Mouse (Mus musculus): ENCODE measurements around the gene Fxyd6. TPM values are rescaled to one million over a fixed set of nuclear protein-coding genes. Genes with fewer than 3 reads are reported as not detected.

The Fxyd6 gene
- polyA plus RNA-seq, 1 experiment from 2014 or later: 559 TPM

DNA sequence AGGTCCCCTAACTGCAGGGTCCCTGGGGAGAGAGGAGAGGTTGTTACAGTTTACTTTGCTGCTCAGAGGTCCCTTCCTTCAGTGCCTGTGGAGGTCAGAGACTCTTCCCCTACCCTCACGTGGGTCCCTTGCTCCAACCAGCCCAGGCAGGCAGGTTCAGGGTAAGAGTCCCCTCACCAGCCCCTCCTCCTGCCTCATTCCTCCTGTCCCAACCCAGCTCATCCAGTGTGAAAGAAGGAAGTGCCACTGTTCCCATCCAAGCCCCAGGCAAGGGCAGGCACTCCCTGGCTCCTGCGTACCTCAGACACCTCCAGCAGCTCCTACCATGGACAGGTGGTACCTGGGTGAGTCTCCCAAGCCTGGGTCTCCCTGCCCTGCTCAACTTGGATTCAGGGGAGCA is 33.0 kb downstream of the Fxyd6 start:
- 58% methylated on average over 2 of the region's 2 CpGs for WGBS
- H3K9me3 ChIP-seq (ENCODE audit: control insufficient read depth, low read length): no peaks in the 10 kb centered on the region
- 0 out of 2 replicates have a peak, but pooled peaks cover under 1% of the 10 kb centered on the region for H3K4me1 ChIP-seq (replicated peaks; ENCODE audit: control insufficient read depth, insufficient read depth, low read length)
- no peak overlapping the region for H3K4me3 ChIP-seq (replicated peaks; ENCODE audit: low read length)
- H3K27me3 ChIP-seq (replicated peaks; ENCODE audit: control insufficient read depth, insufficient read depth, low read length): no peaks in the 10 kb centered on the region
- H3K4me2 ChIP-seq (ENCODE audit: low read length): no peak overlapping the region
- no peaks in the 10 kb centered on the region for H3K36me3 ChIP-seq (ENCODE audit: control insufficient read depth, insufficient read depth)
- no peak overlapping the region for H3K27ac ChIP-seq (ENCODE audit: low read length)
- no peak for ATAC-seq
- no peak overlapping the region for H3K9ac ChIP-seq (replicated peaks; ENCODE audit: low read depth, low read length)

DNA sequence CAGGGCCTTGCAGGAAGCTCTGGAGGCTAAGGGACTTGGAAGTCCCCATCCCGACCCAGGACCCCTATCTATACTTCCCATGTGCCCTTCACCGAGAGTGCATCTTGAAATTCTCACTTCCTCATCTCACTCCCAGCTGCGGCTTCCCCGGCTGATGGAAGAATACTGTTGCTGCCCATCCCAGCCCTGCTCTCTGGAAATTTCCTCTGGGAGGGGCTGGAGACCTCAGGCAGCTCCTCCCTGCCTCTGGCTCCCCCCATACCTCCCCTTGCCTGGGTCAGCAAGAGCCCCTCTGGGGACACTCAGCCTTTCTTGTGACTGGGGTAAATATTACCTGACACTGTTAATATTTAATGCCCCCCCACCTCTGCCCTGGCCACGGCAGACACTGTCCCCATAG is 35.7 kb downstream of the Fxyd6 start:
- H3K9ac ChIP-seq (replicated peaks; ENCODE audit: low read depth, low read length): no peak overlapping the region
- H3K4me1 ChIP-seq (replicated peaks; ENCODE audit: control insufficient read depth, insufficient read depth, low read length): 0 out of 2 replicates have a peak, but pooled peaks cover 6% of the 10 kb centered on the region
- no peak overlapping the region for H3K4me2 ChIP-seq (ENCODE audit: low read length)
- ATAC-seq: no peak
- WGBS: 77% methylated on average over 5 of the region's 5 CpGs
- no peak overlapping the region for H3K27ac ChIP-seq (ENCODE audit: low read length)
- no peaks in the 10 kb centered on the region for H3K27me3 ChIP-seq (replicated peaks; ENCODE audit: control insufficient read depth, insufficient read depth, low read length)
- no peaks in the 10 kb centered on the region for H3K9me3 ChIP-seq (ENCODE audit: control insufficient read depth, low read length)
- H3K36me3 ChIP-seq (ENCODE audit: control insufficient read depth, insufficient read depth): no peaks in the 10 kb centered on the region
- H3K4me3 ChIP-seq (replicated peaks; ENCODE audit: low read length): no peak overlapping the region

GRCm38 (mm10) chr9:45406808-45407207 is 36.8 kb downstream of the Fxyd6 start:
- Histone ChIP-seq H3K27ac (ENCODE audit: low read length) (no peak overlapping the region), H3K4me3 (replicated peaks; ENCODE audit: low read length) (no peak overlapping the region), H3K36me3 (ENCODE audit: control insufficient read depth, insufficient read depth) (no peaks in the 10 kb centered on the region), H3K27me3 (replicated peaks; ENCODE audit: control insufficient read depth, insufficient read depth, low read length) (no peaks in the 10 kb centered on the region), H3K4me1 (replicated peaks; ENCODE audit: control insufficient read depth, insufficient read depth, low read length) (peaks cover 6% of the 10 kb centered on the region; the same call in 1 of the 2 replicates), H3K9ac (replicated peaks; ENCODE audit: low read depth, low read length) (no peak overlapping the region), H3K9me3 (ENCODE audit: control insufficient read depth, low read length) (no peaks in the 10 kb centered on the region), H3K4me2 (ENCODE audit: low read length) (no peak overlapping the region)
- WGBS: 72% methylated on average over 3 of the region's 3 CpGs
- ATAC-seq: no peak

DNA sequence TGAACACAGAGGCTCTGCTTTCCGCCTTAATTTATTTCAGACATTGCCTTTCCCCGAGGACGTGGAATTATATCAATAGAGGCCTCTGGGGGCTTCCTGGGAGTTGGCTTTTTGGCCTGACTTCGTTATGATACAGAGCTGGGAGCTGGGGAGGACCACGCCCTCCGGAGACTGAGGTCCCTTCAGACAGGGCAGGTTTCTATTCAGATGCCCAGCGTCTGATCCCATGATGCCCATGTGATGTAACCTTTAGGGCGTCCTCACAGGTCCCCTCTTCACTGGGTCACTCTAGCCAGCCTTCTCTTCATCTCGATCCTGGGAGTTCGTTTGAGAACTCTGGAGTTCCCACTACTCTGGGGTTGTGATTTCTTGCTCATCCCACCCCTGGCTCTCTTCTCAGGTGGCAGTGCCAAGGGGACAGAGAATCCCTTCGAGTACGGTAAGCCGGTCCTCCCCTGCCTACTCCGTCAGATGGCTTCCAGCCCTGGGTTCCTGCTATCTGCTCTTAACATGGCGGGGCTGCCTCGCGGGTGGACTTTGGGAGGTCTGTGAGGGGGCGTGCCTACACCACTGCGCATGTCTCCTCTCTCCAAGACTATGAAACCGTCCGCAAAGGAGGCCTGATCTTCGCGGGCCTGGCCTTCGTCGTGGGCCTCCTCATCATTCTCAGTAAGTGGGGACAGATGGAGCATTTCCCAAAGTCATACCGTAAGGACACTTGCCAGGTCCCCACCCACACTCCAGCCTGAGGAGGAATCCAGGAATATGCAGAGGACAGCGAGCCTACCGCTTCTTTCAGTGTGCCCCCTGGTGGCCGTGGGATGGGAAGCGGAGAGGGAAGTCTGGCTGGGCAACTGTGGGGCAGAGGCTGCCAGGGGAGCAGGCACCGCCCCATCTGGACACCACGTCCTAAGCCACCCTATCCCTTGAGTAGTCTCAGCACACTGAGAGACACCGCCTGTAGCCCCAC is 38.0 kb downstream of the Fxyd6 start:
- Histone ChIP-seq H3K4me1 (replicated peaks; ENCODE audit: control insufficient read depth, insufficient read depth, low read length) (peaks cover 11% of the 10 kb centered on the region; the same call in 1 of the 2 replicates), H3K9me3 (ENCODE audit: control insufficient read depth, low read length) (no peaks in the 10 kb centered on the region), H3K9ac (replicated peaks; ENCODE audit: low read depth, low read length) (no peak overlapping the region; the same call in none of the 2 replicates), H3K36me3 (ENCODE audit: control insufficient read depth, insufficient read depth) (no peaks in the 10 kb centered on the region), H3K27me3 (replicated peaks; ENCODE audit: control insufficient read depth, insufficient read depth, low read length) (no peaks in the 10 kb centered on the region), H3K4me3 (replicated peaks; ENCODE audit: low read length) (peak overlapping the region; percentile 35), H3K27ac (ENCODE audit: low read length) (no peak overlapping the region), H3K4me2 (ENCODE audit: low read length) (peak overlapping the region; percentile 50)
- WGBS: 37% methylated on average over 33 of the region's 33 CpGs
- peak; percentile 66 for ATAC-seq

GRCm38 (mm10) chr9:45410193-45410592 is 40.2 kb downstream of the Fxyd6 start:
- Histone ChIP-seq H3K36me3 (ENCODE audit: control insufficient read depth, insufficient read depth) (no peaks in the 10 kb centered on the region), H3K4me3 (replicated peaks; ENCODE audit: low read length) (no peak overlapping the region), H3K4me2 (ENCODE audit: low read length) (no peak overlapping the region), H3K27ac (ENCODE audit: low read length) (no peak overlapping the region), H3K27me3 (replicated peaks; ENCODE audit: control insufficient read depth, insufficient read depth, low read length) (no peaks in the 10 kb centered on the region), H3K4me1 (replicated peaks; ENCODE audit: control insufficient read depth, insufficient read depth, low read length) (peaks cover 11% of the 10 kb centered on the region; the same call in 1 of the 2 replicates), H3K9ac (replicated peaks; ENCODE audit: low read depth, low read length) (no peak overlapping the region), H3K9me3 (ENCODE audit: control insufficient read depth, low read length) (no peaks in the 10 kb centered on the region)
- no peak for ATAC-seq
- WGBS: 85% methylated on average over 5 of the region's 5 CpGs

GRCm38 (mm10) chr9:45410614-45411013 is 40.6 kb downstream of the Fxyd6 start:
- H3K4me3 ChIP-seq (replicated peaks; ENCODE audit: low read length): no peak overlapping the region
- H3K27ac ChIP-seq (ENCODE audit: low read length): no peak overlapping the region
- H3K4me2 ChIP-seq (ENCODE audit: low read length): no peak overlapping the region
- H3K27me3 ChIP-seq (replicated peaks; ENCODE audit: control insufficient read depth, insufficient read depth, low read length): no peaks in the 10 kb centered on the region
- WGBS: 85% methylated on average over 2 of the region's 2 CpGs
- H3K36me3 ChIP-seq (ENCODE audit: control insufficient read depth, insufficient read depth): no peaks in the 10 kb centered on the region
- no peak for ATAC-seq
- H3K9ac ChIP-seq (replicated peaks; ENCODE audit: low read depth, low read length): no peak overlapping the region
- H3K4me1 ChIP-seq (replicated peaks; ENCODE audit: control insufficient read depth, insufficient read depth, low read length): peaks cover 11% of the 10 kb centered on the region; the same call in 1 of the 2 replicates
- no peaks in the 10 kb centered on the region for H3K9me3 ChIP-seq (ENCODE audit: control insufficient read depth, low read length)

- Histone ChIP-seq H3K27ac (ENCODE audit: low read length) (no peak overlapping the region), H3K4me2 (ENCODE audit: low read length) (no peak overlapping the region), H3K4me3 (replicated peaks; ENCODE audit: low read length) (no peak overlapping the region), H3K36me3 (ENCODE audit: control insufficient read depth, insufficient read depth) (no peaks in the 10 kb centered on the region), H3K4me1 (replicated peaks; ENCODE audit: control insufficient read depth, insufficient read depth, low read length) (peaks cover 11% of the 10 kb centered on the region; the same call in 1 of the 2 replicates), H3K9ac (replicated peaks; ENCODE audit: low read depth, low read length) (no peak overlapping the region), H3K9me3 (ENCODE audit: control insufficient read depth, low read length) (no peaks in the 10 kb centered on the region), H3K27me3 (replicated peaks; ENCODE audit: control insufficient read depth, insufficient read depth, low read length) (no peaks in the 10 kb centered on the region)
- WGBS: 79% methylated on average over 3 of the region's 3 CpGs
- no peak for ATAC-seq
Measured at GRCm38 (mm10) chr9:45411111-45411510, 41.1 kb downstream of the Fxyd6 start.

DNA sequence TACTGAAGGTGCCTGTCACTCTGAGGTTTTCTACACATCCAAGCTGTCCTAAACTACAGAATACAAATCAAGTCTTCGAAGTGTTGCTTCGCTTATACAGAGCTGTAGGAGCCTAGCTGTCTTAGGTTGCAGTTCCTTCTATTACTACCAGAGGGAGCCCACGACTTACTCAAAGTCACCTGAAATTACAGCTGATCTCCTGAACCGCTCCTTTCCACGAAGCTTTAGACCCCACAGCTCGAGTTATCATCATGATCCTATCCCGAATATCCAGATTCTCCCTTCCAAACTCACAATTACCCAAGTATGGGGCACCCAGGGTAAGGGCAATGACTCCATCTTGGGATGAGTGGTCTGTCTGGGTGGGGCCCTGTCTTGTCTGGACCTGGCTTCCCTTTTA is 41.8 kb downstream of the Fxyd6 start:
- no peaks in the 10 kb centered on the region for H3K9me3 ChIP-seq (ENCODE audit: control insufficient read depth, low read length)
- H3K9ac ChIP-seq (replicated peaks; ENCODE audit: low read depth, low read length): no peak overlapping the region
- WGBS: 14% methylated on average over 7 of the region's 7 CpGs
- peak overlapping the region; percentile 4; the same call in 1 of the 2 replicates for H3K4me2 ChIP-seq (ENCODE audit: low read length)
- no peak overlapping the region for H3K27ac ChIP-seq (ENCODE audit: low read length)
- no peaks in the 10 kb centered on the region for H3K27me3 ChIP-seq (replicated peaks; ENCODE audit: control insufficient read depth, insufficient read depth, low read length)
- H3K4me3 ChIP-seq (replicated peaks; ENCODE audit: low read length): no peak overlapping the region
- H3K36me3 ChIP-seq (ENCODE audit: control insufficient read depth, insufficient read depth): no peaks in the 10 kb centered on the region
- peak; percentile 58 for ATAC-seq
- H3K4me1 ChIP-seq (replicated peaks; ENCODE audit: control insufficient read depth, insufficient read depth, low read length): peaks cover 11% of the 10 kb centered on the region; the same call in 1 of the 2 replicates

DNA sequence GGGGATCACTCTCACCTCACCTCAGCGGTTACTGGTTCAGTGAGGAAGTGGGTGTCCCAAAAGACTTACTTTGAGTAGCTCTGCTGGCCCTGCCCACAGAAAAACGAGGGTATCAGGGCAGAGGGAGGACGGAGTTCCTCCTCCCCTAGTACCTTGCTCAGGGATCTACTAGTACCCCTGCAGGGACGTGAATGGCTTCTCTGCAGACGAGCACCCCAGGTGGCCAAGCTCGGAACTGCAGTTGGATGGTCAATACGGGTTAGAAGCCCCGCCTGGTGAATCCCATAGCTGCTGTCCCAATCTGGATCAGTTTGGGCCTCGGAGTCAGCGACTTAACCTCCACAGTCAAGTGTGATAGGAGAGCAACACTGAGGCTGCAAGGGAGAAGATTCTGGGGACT is 42.3 kb downstream of the Fxyd6 start:
- ATAC-seq: peak; percentile 55
- 6% methylated on average over 10 of the region's 10 CpGs for WGBS
- H3K9me3 ChIP-seq (ENCODE audit: control insufficient read depth, low read length): no peaks in the 10 kb centered on the region
- no peaks in the 10 kb centered on the region for H3K36me3 ChIP-seq (ENCODE audit: control insufficient read depth, insufficient read depth)
- H3K27me3 ChIP-seq (replicated peaks; ENCODE audit: control insufficient read depth, insufficient read depth, low read length): no peaks in the 10 kb centered on the region
- no peak overlapping the region for H3K4me3 ChIP-seq (replicated peaks; ENCODE audit: low read length)
- no peak overlapping the region for H3K9ac ChIP-seq (replicated peaks; ENCODE audit: low read depth, low read length)
- no peak overlapping the region for H3K27ac ChIP-seq (ENCODE audit: low read length)
- H3K4me2 ChIP-seq (ENCODE audit: low read length): peak overlapping the region; percentile 4
- H3K4me1 ChIP-seq (replicated peaks; ENCODE audit: control insufficient read depth, insufficient read depth, low read length): peaks cover 11% of the 10 kb centered on the region; the same call in 1 of the 2 replicates

All from forebrain, embryonic 16.5 days (tissue).